Mouse (Mus musculus) kidney, adult 2 months (tissue): ENCODE measurements around the gene Nup85.

Experiments
- CTCF ChIP-seq: fragments of 200-500 bp; conservative IDR thresholded peaks from 2 replicates; pipeline ENCODE4 v1.5.1; 2011; ENCODE audit warnings: low read depth, mild to moderate bottlenecking, control low read depth, low read length, moderate library complexity, mixed read lengths; ENCODE audit not compliant: insufficient read depth, insufficient read length
- POLR2A ChIP-seq: fragments of 200-500 bp; IDR thresholded peaks from one replicate; pipeline ENCODE4 v1.6.1; 2011; ENCODE audit warnings: low read depth, low read length, control low read depth

DNA sequence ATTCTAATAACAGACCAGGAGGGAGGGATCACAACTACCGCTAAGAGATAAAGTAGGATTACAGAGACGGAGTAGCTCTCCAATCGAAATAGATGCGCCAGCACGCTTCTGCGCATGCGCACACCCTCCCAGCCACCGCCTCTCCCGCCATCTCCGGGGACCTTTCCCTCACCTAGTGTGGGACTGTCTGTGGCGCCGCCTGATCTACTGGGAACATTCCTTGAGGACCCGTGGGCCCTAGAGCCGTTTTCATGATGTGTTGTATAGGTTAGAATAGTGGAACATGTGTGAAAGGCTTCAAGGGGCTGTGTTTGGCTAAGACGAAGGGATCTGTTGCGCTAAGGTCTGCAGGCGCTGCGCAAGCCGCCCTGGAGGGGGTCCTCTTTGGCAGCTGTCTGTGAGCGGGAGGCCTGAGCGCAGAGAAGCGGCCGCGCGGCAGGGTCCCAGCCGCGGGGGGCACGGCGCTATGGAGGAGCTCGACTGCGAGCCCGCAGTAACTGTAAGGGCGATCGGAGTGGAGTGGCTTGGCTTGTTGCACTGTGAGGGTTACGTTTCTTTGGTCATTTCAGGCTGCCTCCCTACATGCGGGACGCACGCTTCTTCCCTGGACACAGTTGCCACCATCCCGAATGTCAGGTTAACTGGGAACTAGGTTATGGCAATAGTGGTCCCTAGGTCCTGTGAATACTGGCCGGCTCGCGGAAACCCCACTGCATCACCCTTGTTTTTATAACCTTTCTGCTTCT lies at the start of gene Nup85:
- TF ChIP-seq CTCF (no peak), POLR2A (no peak)
